Mouse (Mus musculus) cerebellum, adult 8-10 months (tissue): ENCODE measurements around the gene Rtn4ip1.

Experiments used
- DNase-seq: peaks from one replicate; pipeline ENCODE4 v3.0.0; 2022

Rtn4ip1 gene

GRCm38 (mm10) chr10:44003551-44004151 is 102.0 kb downstream of the Rtn4ip1 start:
- no peak for DNase-seq

- DNase-seq = no peak
These were observed 102.7 kb downstream of the Rtn4ip1 start for GRCm38 (mm10) chr10:44004221-44004751.

GRCm38 (mm10) chr10:44005677-44006641 is 104.4 kb downstream of the Rtn4ip1 start:
- DNase-seq = no peak
